Mouse (Mus musculus) ES-E14 (cell line): ENCODE measurements around the gene Rev3l.

Experiments
- CHD2 ChIP-seq: IDR thresholded peaks from 2 replicates; pipeline ENCODE4 v1.6.1; 2014; ENCODE audit warnings: mild to moderate bottlenecking, low read depth, low read length, inconsistent platforms
- MAFK ChIP-seq: IDR thresholded peaks from 2 replicates; pipeline ENCODE4 v1.6.1; 2014; ENCODE audit warnings: mild to moderate bottlenecking, low read depth, low read length, inconsistent platforms; ENCODE audit not compliant: insufficient read depth

DNA sequence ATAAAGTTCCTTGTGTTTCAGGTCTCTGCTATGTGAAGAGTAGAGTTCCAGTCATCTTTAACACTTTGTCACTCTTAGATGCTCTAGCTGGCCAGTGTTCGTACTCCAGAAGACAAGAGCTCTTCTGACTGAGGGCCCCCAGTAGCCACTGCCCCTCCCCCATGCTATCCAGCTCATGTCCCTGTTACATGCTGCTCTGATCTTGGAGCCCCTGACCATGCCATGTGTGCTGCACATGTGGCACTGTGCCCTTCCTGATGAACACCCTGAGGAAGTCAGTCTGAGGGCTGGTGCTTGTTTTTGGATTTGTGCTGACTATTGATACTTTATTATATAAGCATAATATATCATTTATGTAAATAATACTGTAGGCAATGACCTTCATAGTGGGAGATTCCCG lies 40.3 kb downstream of the Rev3l start:
- no peak for TF ChIP-seq MAFK
- no peak for TF ChIP-seq CHD2
